Mouse (Mus musculus) intestine, embryonic 14.5 days (tissue): ENCODE data around the gene Lhx9. TPM values are rescaled to one million over a fixed set of nuclear protein-coding genes. Genes with fewer than 3 reads are reported as not detected.

Experiments
- ATAC-seq: fragments of 200-750 bp; cut with Nextera tagmentation; replicated peaks from 2 replicates; pipeline ENCODE4 v1.8.0; 2017; ENCODE audit warnings: low read depth, moderate number of reproducible peaks, moderate TSS enrichment, moderate library complexity; ENCODE audit not compliant: low FRiP score, low TSS enrichment
- DNase-seq: peaks from one replicate; pipeline ENCODE4 v3.0.0-alpha.2; 2018; ENCODE audit warnings: low spot score
- H3K27ac ChIP-seq: fragments of 300-500 bp; sonication (generic); 2 replicates; pipeline ENCODE4 v1.5.1; 2014; ENCODE audit warnings: low read depth, mild to moderate bottlenecking, control low read depth
- H3K27me3 ChIP-seq: fragments of 300-500 bp; sonication (generic); replicated peaks from 2 replicates; pipeline ENCODE4 v1.6.1; 2014; ENCODE audit warnings: low read length, control low read depth; ENCODE audit not compliant: control insufficient read depth, insufficient read depth
- H3K36me3 ChIP-seq: fragments of 300-500 bp; sonication (generic); 2 replicates; pipeline ENCODE4 v1.6.1; 2014; ENCODE audit warnings: low read length, control low read depth; ENCODE audit not compliant: control insufficient read depth, insufficient read depth
- H3K4me1 ChIP-seq: fragments of 300-500 bp; sonication (generic); replicated peaks from 2 replicates; pipeline ENCODE4 v1.6.1; 2014; ENCODE audit warnings: low read length, control low read depth, mixed read lengths; ENCODE audit not compliant: control insufficient read depth, insufficient read depth
- H3K4me2 ChIP-seq: fragments of 300-500 bp; sonication (generic); 2 replicates; pipeline ENCODE4 v1.6.1; 2014; ENCODE audit warnings: low read length
- H3K4me3 ChIP-seq: fragments of 300-500 bp; sonication (generic); 2 replicates; pipeline ENCODE4 v1.5.1; 2014; ENCODE audit warnings: low read depth, low read length, control low read depth, mixed read lengths
- H3K9ac ChIP-seq: fragments of 300-500 bp; sonication (generic); 2 replicates; pipeline ENCODE4 v1.6.1; 2014; ENCODE audit warnings: mild to moderate bottlenecking, low read length
- H3K9me3 ChIP-seq: fragments of 300-500 bp; sonication (generic); 2 replicates; pipeline ENCODE4 v1.6.1; 2016; ENCODE audit warnings: low read length, control low read depth; ENCODE audit not compliant: control insufficient read depth
- WGBS: fragments of 180-500 bp; shearing (Covaris S2); extraction: QIAGEN DNeasy Blood & Tissue Kit; methylation state at CpG from one replicate; pipeline ENCODE4 v1.1.7; 2014; 5-methylcytosine and 5-hydroxymethylcytosine counted together
- polyA plus RNA-seq: library from polyadenylated mRNA; unstranded; fragments of >200 nt; fragmentation: Nextera tagmentation; extraction: Ambion mirVana; gene quantifications from 2 replicates; pipeline ENCODE4 v1.2.1, GENCODE M21; 2014

Lhx9 gene
- polyA plus RNA-seq, 1 experiment from 2014 or later: 0.05 TPM

- Histone ChIP-seq H3K36me3 (no peaks in the 10 kb centered on the region), H3K4me3 (no peak overlapping the region), H3K27me3 (peaks cover 92% of the 10 kb centered on the region), H3K9ac (no peak overlapping the region), H3K27ac (no peak overlapping the region), H3K4me2 (no peak overlapping the region), H3K9me3 (no peaks in the 10 kb centered on the region), H3K4me1 (0 out of 2 replicates have a peak, but pooled peaks cover 2% of the 10 kb centered on the region)
- ATAC-seq (no peak), DNase-seq (no peak)
- WGBS: 1% methylated on average over 3 of the region's 3 CpGs
Observed at GRCm38 (mm10) chr1:138835355-138835900, 12.9 kb downstream of the Lhx9 start.

GRCm38 (mm10) chr1:138831309-138831708 lies 17.1 kb downstream of the Lhx9 start:
- under 1% methylated on average over 16 of the region's 16 CpGs for WGBS
- Histone ChIP-seq H3K9ac (no peak overlapping the region), H3K9me3 (no peaks in the 10 kb centered on the region), H3K36me3 (no peaks in the 10 kb centered on the region), H3K27ac (no peak overlapping the region), H3K27me3 (peaks cover 57% of the 10 kb centered on the region), H3K4me3 (peak overlapping the region; percentile 24), H3K4me1 (0 out of 2 replicates have a peak, but pooled peaks cover 2% of the 10 kb centered on the region), H3K4me2 (peak overlapping the region; percentile 61)
- peak; percentile 70; the same call in 1 of the 2 replicates for ATAC-seq
- DNase-seq: no peak

DNA sequence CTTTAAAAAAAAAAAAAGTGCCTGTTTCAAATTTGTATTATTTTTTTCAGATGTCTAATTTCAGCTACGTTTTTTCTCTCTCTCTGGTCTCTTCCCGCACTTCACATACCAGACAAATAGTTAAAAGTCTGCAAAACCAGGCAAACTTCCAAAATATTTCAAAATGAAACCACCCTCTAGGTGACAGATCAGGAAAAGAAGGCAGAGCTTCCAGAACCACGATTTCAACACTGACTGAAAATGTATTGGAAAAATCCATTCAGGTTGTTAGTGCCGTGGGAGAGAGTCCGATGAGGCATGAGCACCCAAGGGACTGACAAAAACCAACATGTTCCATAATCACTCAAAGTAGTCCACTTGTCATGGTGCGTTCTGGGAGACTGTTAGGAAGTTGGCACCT lies 21.5 kb downstream of the Lhx9 start:
- Histone ChIP-seq H3K9me3 (no peaks in the 10 kb centered on the region), H3K4me2 (no peak overlapping the region), H3K4me3 (no peak overlapping the region), H3K27me3 (peaks cover 13% of the 10 kb centered on the region), H3K4me1 (0 out of 2 replicates have a peak, but pooled peaks cover 2% of the 10 kb centered on the region), H3K9ac (no peak overlapping the region), H3K27ac (no peak overlapping the region), H3K36me3 (no peaks in the 10 kb centered on the region)
- WGBS: 51% methylated on average over 6 of the region's 6 CpGs
- ATAC-seq: no peak
- no peak for DNase-seq

- no peak for DNase-seq
- no peak; the same call in 1 of the 2 replicates for ATAC-seq
- Histone ChIP-seq H3K27ac (no peak overlapping the region), H3K4me2 (no peak overlapping the region), H3K36me3 (no peaks in the 10 kb centered on the region), H3K9me3 (no peaks in the 10 kb centered on the region), H3K4me3 (no peak overlapping the region), H3K4me1 (no peaks in the 10 kb centered on the region), H3K27me3 (no peaks in the 10 kb centered on the region; the same call in 1 of the 2 replicates), H3K9ac (no peak overlapping the region)
- WGBS: 100% methylated on average over 1 of the region's 1 CpGs
Observed at GRCm38 (mm10) chr1:138822985-138823322, 25.4 kb downstream of the Lhx9 start.

- no peaks in the 10 kb centered on the region for H3K4me1 ChIP-seq
- DNase-seq: no peak
- H3K4me2 ChIP-seq: no peak overlapping the region
- H3K9me3 ChIP-seq: no peaks in the 10 kb centered on the region
- no peak overlapping the region for H3K4me3 ChIP-seq
- H3K9ac ChIP-seq: no peak overlapping the region
- H3K27ac ChIP-seq: no peak overlapping the region
- no peak for ATAC-seq
- no peaks in the 10 kb centered on the region for H3K36me3 ChIP-seq
- no peaks in the 10 kb centered on the region for H3K27me3 ChIP-seq
- 92% methylated on average over 7 of the region's 7 CpGs for WGBS
Observed at GRCm38 (mm10) chr1:138822255-138822984, 26.0 kb downstream of the Lhx9 start.

DNA sequence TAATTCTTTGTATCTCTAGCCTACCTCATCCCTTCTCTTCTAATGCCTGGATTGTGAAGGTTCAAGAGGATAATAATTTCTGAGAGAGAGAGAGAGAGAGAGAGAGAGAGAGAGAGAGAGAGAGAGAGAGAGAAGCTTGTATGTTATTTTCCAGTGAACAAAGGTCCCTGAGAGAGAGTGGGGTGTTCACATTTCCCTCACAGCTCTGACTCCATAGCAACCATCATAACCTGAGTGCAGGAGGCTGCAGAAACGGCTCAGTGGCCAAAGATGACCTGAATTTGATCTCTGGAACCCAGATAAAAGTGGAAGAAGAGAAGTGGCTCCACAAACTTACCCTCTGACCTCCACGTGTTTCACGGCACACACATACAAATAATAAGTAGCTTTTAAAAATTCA lies 46.6 kb downstream of the Lhx9 start:
- H3K4me3 ChIP-seq: no peak overlapping the region
- DNase-seq (no peak), ATAC-seq (no peak)
- H3K4me2 ChIP-seq: no peak overlapping the region
- H3K9me3 ChIP-seq: no peaks in the 10 kb centered on the region
- no peak overlapping the region for H3K9ac ChIP-seq
- 52% methylated on average over 3 of the region's 3 CpGs for WGBS
- no peaks in the 10 kb centered on the region for H3K27me3 ChIP-seq
- H3K4me1 ChIP-seq: no peaks in the 10 kb centered on the region
- H3K27ac ChIP-seq: no peak overlapping the region
- no peaks in the 10 kb centered on the region for H3K36me3 ChIP-seq

GRCm38 (mm10) chr1:138801296-138801695 lies 47.1 kb downstream of the Lhx9 start:
- Histone ChIP-seq H3K27me3 (no peaks in the 10 kb centered on the region), H3K4me1 (no peaks in the 10 kb centered on the region), H3K4me2 (no peak overlapping the region), H3K4me3 (no peak overlapping the region), H3K9me3 (no peaks in the 10 kb centered on the region), H3K9ac (no peak overlapping the region), H3K27ac (no peak overlapping the region), H3K36me3 (no peaks in the 10 kb centered on the region)
- ATAC-seq (no peak), DNase-seq (no peak)
- WGBS: 62% methylated on average over 3 of the region's 3 CpGs

GRCm38 (mm10) chr1:138799692-138800314 lies 48.6 kb downstream of the Lhx9 start:
- Histone ChIP-seq H3K36me3 (no peaks in the 10 kb centered on the region), H3K4me2 (no peak overlapping the region), H3K9me3 (no peaks in the 10 kb centered on the region), H3K27me3 (no peaks in the 10 kb centered on the region), H3K27ac (no peak overlapping the region), H3K4me1 (no peaks in the 10 kb centered on the region), H3K9ac (no peak overlapping the region), H3K4me3 (no peak overlapping the region)
- DNase-seq (no peak), ATAC-seq (no peak)
